Mouse (Mus musculus): ENCODE measurements around the gene Glb1l. TPM values are rescaled to one million over a fixed set of nuclear protein-coding genes. Genes with fewer than 3 reads are reported as not detected.

Gene Glb1l
- 20.1 and 21.1 TPM in 2 replicates for polyA plus RNA-seq (2015; fragmentation: Nextera tagmentation; extraction: Ambion mirVana)

DNA sequence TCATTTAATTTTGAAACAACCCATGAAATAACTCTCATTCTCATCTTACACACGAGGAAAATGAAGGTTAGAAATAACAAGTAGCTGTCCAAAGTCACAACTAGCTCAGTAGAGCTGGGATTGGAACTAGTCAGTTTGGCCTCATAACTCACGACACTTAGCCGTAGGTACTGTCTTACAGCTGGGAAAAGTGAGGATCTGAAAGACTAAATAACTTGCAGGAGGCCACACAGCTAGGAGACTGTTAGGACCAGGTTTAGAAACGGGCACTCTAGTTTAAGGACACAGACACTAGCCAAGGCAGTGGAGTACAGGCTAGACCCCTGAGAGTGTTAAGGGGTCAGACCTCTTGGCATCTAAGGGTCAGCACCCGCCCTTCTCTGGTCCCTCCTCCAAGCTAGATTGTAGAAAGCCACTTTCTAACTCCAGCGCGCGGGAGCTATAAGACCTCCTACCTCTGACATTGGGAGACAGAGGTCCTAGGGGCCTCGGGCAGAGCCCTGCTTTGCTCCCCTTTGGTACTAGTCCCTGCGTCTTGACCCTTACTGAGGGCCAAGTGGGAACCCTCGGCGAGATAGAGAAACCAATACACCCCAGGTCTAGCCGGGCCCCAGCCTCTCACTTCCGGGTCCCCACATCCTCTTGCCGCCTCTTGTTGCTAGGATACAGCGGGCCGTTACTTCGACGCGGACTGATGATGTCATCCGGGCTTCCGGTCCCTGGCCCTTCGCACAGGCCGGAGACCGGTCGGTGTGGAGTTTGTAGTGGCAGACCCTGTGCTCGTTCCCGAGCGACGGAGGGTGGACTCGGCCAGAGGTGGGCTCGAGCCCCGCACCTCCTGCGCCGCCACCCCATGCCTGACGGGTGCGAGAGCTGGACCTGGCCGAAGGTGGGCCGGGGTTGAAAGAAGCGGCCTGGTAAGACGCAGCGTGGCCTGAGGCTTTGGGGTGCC lies at the start of gene Glb1l, which contains the start of gene Stk16:
Gene Glb1l (minus strand): TSS at position 678 of the 952 bp plus-strand sequence.
Gene Stk16 (plus strand): TSS at position 703 of the 952 bp plus-strand sequence.
- Histone ChIP-seq H3K4me1 (ENCODE audit: control insufficient read depth, insufficient read depth, low read depth, low read length) (peaks cover 31% of the 10 kb centered on the region), H3K36me3 (ENCODE audit: control insufficient read depth, insufficient read depth, low read length) (peaks cover 21% of the 10 kb centered on the region), H3K9me3 (ENCODE audit: control insufficient read depth, low read length) (no peaks in the 10 kb centered on the region), H3K27me3 (replicated peaks; ENCODE audit: control insufficient read depth, insufficient read depth, low read length) (no peaks in the 10 kb centered on the region), H3K4me2 (ENCODE audit: low read length) (peak within 1 kb of the TSS; percentile 93), H3K4me3 (ENCODE audit: low read length) (peak within 1 kb of the TSS; percentile 59), H3K9ac (ENCODE audit: low read depth, low read length) (peak within 1 kb of the TSS; percentile 80), H3K27ac (ENCODE audit: low read depth, low read length) (no peak within 1 kb of the TSS; the same call in 1 of the 2 replicates)
- ATAC-seq: peak; percentile 94
- WGBS: 6% methylated on average over 42 of the region's 42 CpGs

- H3K4me2 ChIP-seq (ENCODE audit: low read length): no peak overlapping the region
- H3K27me3 ChIP-seq (replicated peaks; ENCODE audit: control insufficient read depth, insufficient read depth, low read length): no peaks in the 10 kb centered on the region
- no peak overlapping the region for H3K27ac ChIP-seq (ENCODE audit: low read depth, low read length)
- H3K36me3 ChIP-seq (ENCODE audit: control insufficient read depth, insufficient read depth, low read length): no peaks in the 10 kb centered on the region
- H3K9ac ChIP-seq (ENCODE audit: low read depth, low read length): no peak overlapping the region
- 73% methylated on average over 10 of the region's 10 CpGs for WGBS
- peaks cover 5% of the 10 kb centered on the region for H3K4me1 ChIP-seq (ENCODE audit: control insufficient read depth, insufficient read depth, low read depth, low read length)
- H3K4me3 ChIP-seq (ENCODE audit: low read length): no peak overlapping the region
- no peak for ATAC-seq
- H3K9me3 ChIP-seq (ENCODE audit: control insufficient read depth, low read length): no peaks in the 10 kb centered on the region
These were observed 45.0 kb upstream of the Glb1l start for GRCm38 (mm10) chr1:75255516-75256046.

GRCm38 (mm10) chr1:75254625-75255013 lies 44.0 kb upstream of the Glb1l start:
- H3K4me2 ChIP-seq (ENCODE audit: low read length): no peak overlapping the region
- no peaks in the 10 kb centered on the region for H3K9me3 ChIP-seq (ENCODE audit: control insufficient read depth, low read length)
- no peaks in the 10 kb centered on the region for H3K36me3 ChIP-seq (ENCODE audit: control insufficient read depth, insufficient read depth, low read length)
- peaks cover 5% of the 10 kb centered on the region for H3K4me1 ChIP-seq (ENCODE audit: control insufficient read depth, insufficient read depth, low read depth, low read length)
- H3K27ac ChIP-seq (ENCODE audit: low read depth, low read length): no peak overlapping the region
- no peak overlapping the region for H3K4me3 ChIP-seq (ENCODE audit: low read length)
- H3K9ac ChIP-seq (ENCODE audit: low read depth, low read length): no peak overlapping the region; the same call in 1 of the 2 replicates
- 40% methylated on average over 8 of the region's 8 CpGs for WGBS
- no peaks in the 10 kb centered on the region for H3K27me3 ChIP-seq (replicated peaks; ENCODE audit: control insufficient read depth, insufficient read depth, low read length)
- no peak for ATAC-seq

DNA sequence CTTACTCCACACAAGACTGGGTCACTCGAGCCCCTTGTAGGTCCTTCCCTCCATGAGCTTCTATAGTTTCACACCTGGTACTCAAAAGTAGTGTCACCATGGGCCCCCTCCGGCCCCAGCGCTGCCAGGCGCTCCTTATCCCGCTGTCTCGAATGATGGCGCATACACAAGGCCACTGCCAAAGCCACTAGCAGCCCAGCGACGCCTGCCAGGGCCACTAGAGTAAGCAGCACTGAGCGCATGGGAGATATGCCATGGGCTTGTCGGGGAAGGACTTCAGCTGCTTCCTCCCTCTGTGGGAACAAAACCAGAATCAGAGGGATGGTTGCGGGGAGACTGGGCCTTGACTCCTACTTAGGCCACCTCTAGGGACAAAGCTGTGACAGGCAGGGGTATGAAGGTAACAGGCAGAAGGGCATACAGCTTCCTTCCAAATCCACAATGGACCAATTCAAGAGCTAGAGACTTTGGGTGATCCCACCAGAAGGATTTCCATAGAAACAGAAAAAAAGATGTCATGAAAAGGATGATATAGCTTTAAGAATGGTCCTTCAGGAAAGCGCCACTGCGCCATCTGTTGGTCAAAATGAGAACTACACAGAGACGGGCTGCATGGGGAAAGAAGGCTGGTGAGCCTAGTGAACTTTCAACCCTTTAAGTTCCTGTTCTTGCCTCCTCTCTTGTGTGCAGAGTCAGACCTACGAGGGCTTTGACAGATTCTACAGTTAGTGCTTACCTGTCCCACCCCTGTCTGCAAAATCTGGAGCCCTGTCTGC lies 43.4 kb upstream of the Glb1l start:
- no peak overlapping the region for H3K4me3 ChIP-seq (ENCODE audit: low read length)
- no peak for ATAC-seq
- peak overlapping the region; percentile 29; the same call in 1 of the 2 replicates for H3K27ac ChIP-seq (ENCODE audit: low read depth, low read length)
- H3K27me3 ChIP-seq (replicated peaks; ENCODE audit: control insufficient read depth, insufficient read depth, low read length): no peaks in the 10 kb centered on the region
- H3K4me2 ChIP-seq (ENCODE audit: low read length): no peak overlapping the region
- H3K9me3 ChIP-seq (ENCODE audit: control insufficient read depth, low read length): no peaks in the 10 kb centered on the region
- H3K36me3 ChIP-seq (ENCODE audit: control insufficient read depth, insufficient read depth, low read length): no peaks in the 10 kb centered on the region
- no peak overlapping the region for H3K9ac ChIP-seq (ENCODE audit: low read depth, low read length)
- H3K4me1 ChIP-seq (ENCODE audit: control insufficient read depth, insufficient read depth, low read depth, low read length): peaks cover 5% of the 10 kb centered on the region
- WGBS: 62% methylated on average over 16 of the region's 16 CpGs

- Histone ChIP-seq H3K4me3 (ENCODE audit: low read length) (no peak overlapping the region), H3K4me1 (ENCODE audit: control insufficient read depth, insufficient read depth, low read depth, low read length) (peaks cover 5% of the 10 kb centered on the region), H3K27me3 (replicated peaks; ENCODE audit: control insufficient read depth, insufficient read depth, low read length) (no peaks in the 10 kb centered on the region), H3K36me3 (ENCODE audit: control insufficient read depth, insufficient read depth, low read length) (no peaks in the 10 kb centered on the region), H3K9ac (ENCODE audit: low read depth, low read length) (no peak overlapping the region), H3K9me3 (ENCODE audit: control insufficient read depth, low read length) (no peaks in the 10 kb centered on the region), H3K4me2 (ENCODE audit: low read length) (no peak overlapping the region), H3K27ac (ENCODE audit: low read depth, low read length) (no peak overlapping the region)
- 81% methylated on average over 16 of the region's 16 CpGs for WGBS
- ATAC-seq: no peak
These were observed 42.4 kb upstream of the Glb1l start for GRCm38 (mm10) chr1:75253029-75253428.

- Histone ChIP-seq H3K4me3 (ENCODE audit: low read length) (no peak overlapping the region), H3K9ac (ENCODE audit: low read depth, low read length) (no peak overlapping the region), H3K4me1 (ENCODE audit: control insufficient read depth, insufficient read depth, low read depth, low read length) (peaks cover 5% of the 10 kb centered on the region), H3K4me2 (ENCODE audit: low read length) (no peak overlapping the region), H3K36me3 (ENCODE audit: control insufficient read depth, insufficient read depth, low read length) (no peaks in the 10 kb centered on the region), H3K27me3 (replicated peaks; ENCODE audit: control insufficient read depth, insufficient read depth, low read length) (no peaks in the 10 kb centered on the region), H3K27ac (ENCODE audit: low read depth, low read length) (no peak overlapping the region), H3K9me3 (ENCODE audit: control insufficient read depth, low read length) (no peaks in the 10 kb centered on the region)
- no peak for ATAC-seq
- 72% methylated on average over 13 of the region's 13 CpGs for WGBS
These were observed 41.7 kb upstream of the Glb1l start for GRCm38 (mm10) chr1:75252308-75252707.

GRCm38 (mm10) chr1:75251112-75251970 lies 40.7 kb upstream of the Glb1l start:
- Histone ChIP-seq H3K4me2 (ENCODE audit: low read length) (peak overlapping the region; percentile 48), H3K27ac (ENCODE audit: low read depth, low read length) (no peak overlapping the region; the same call in 1 of the 2 replicates), H3K9me3 (ENCODE audit: control insufficient read depth, low read length) (no peaks in the 10 kb centered on the region), H3K4me3 (ENCODE audit: low read length) (peak overlapping the region; percentile 8; the same call in 1 of the 2 replicates), H3K9ac (ENCODE audit: low read depth, low read length) (no peak overlapping the region), H3K4me1 (ENCODE audit: control insufficient read depth, insufficient read depth, low read depth, low read length) (peaks cover 5% of the 10 kb centered on the region), H3K36me3 (ENCODE audit: control insufficient read depth, insufficient read depth, low read length) (no peaks in the 10 kb centered on the region), H3K27me3 (replicated peaks; ENCODE audit: control insufficient read depth, insufficient read depth, low read length) (no peaks in the 10 kb centered on the region)
- ATAC-seq: peak; percentile 23
- 3% methylated on average over 22 of the region's 22 CpGs for WGBS

DNA sequence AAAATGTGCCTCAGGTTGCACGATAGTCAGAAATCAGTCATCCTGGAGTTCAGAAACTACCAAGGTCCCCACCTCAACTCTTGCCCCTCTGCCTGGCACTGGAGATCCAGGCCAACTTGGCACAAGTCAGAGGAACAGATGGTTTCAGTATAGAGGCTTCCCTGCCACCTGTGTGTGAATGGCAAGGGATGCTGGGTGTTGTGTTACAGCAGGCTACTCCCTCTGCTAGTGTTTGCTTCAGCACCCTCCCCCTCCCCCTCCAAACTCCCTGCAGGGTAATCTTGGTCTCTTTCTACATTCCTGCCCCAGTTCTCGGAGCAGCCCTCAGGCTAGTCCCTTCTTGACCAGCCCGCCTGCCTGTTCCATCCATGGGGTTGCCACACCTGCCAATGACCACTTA lies 39.9 kb upstream of the Glb1l start:
- no peak for ATAC-seq
- 58% methylated on average over 3 of the region's 3 CpGs for WGBS
- no peak overlapping the region for H3K4me3 ChIP-seq (ENCODE audit: low read length)
- H3K4me1 ChIP-seq (ENCODE audit: control insufficient read depth, insufficient read depth, low read depth, low read length): peaks cover 5% of the 10 kb centered on the region
- H3K9ac ChIP-seq (ENCODE audit: low read depth, low read length): no peak overlapping the region
- no peak overlapping the region for H3K4me2 ChIP-seq (ENCODE audit: low read length)
- no peak overlapping the region; the same call in 1 of the 2 replicates for H3K27ac ChIP-seq (ENCODE audit: low read depth, low read length)
- H3K9me3 ChIP-seq (ENCODE audit: control insufficient read depth, low read length): no peaks in the 10 kb centered on the region
- H3K27me3 ChIP-seq (replicated peaks; ENCODE audit: control insufficient read depth, insufficient read depth, low read length): no peaks in the 10 kb centered on the region
- H3K36me3 ChIP-seq (ENCODE audit: control insufficient read depth, insufficient read depth, low read length): no peaks in the 10 kb centered on the region

Measured in hindbrain, embryonic 16.5 days (tissue).